ENCODE assay signal across 9 mouse cellular contexts in genomic region chr9:35163011-35163690, GRCm38 (mm10). TPM values are rescaled to one million over a fixed set of nuclear protein-coding genes. Genes with fewer than 3 reads are reported as not detected.
A peak's percentile ranks its signal among the peaks of the same experiment; 100 is the strongest.
DNase-seq lines count a peak whose midpoint lies in the region; ATAC-seq lines count a peak whose summit lies in the region.
"Had no signal": no experiment of that assay in that cellular context is flagged by ENCODE, and none has a peak within 500 bp of the region (broad histone marks: within the 10 kb centered on the region; RNA-seq: fewer than 3 reads in every experiment).

No protein-coding gene starts in this region.

- 94% methylated on average over 11 of the region's 11 CpGs for WGBS in embryonic facial prominence, embryonic 10.5 days
- 95% methylated on average over 11 of the region's 11 CpGs for WGBS in midbrain, embryonic 11.5 days
- 91% methylated on average over 11 of the region's 11 CpGs for WGBS in hindbrain, embryonic 12.5 days

- DNase-seq in left cerebral cortex, postnatal 4 days: peak; percentile 92
- DNase-seq in left cerebral cortex, adult 9 months (ENCODE audit: low spot score in 2 of 2): no peak
- peak; percentile 76 for DNase-seq in brain, adult 2 months (ENCODE audit: low read depth, low spot score)
- DNase-seq in cerebellum, postnatal 14 days: peak; percentile 92 to 98
- peak; percentile 26 to 62 for DNase-seq in kidney, postnatal 25 days
- DNase-seq in embryonic facial prominence, embryonic 10.5 days (ENCODE audit: low spot score): no peak
- no peak for DNase-seq in midbrain, embryonic 11.5 days (ENCODE audit: low spot score, missing footprints)

- H3K9ac ChIP-seq in midbrain, embryonic 11.5 days (ENCODE audit: low read length): no peak overlapping the region
- no peak overlapping the region for H3K9ac ChIP-seq in hindbrain, embryonic 12.5 days

- peaks cover 19% of the 10 kb centered on the region for H3K36me3 ChIP-seq in embryonic facial prominence, embryonic 10.5 days (replicated peaks)
- no peaks in the 10 kb centered on the region for H3K36me3 ChIP-seq in midbrain, embryonic 11.5 days (ENCODE audit: control insufficient read depth, insufficient read depth, low read length)
- peaks cover 6% of the 10 kb centered on the region for H3K36me3 ChIP-seq in hindbrain, embryonic 12.5 days

- no peak overlapping the region for H3K4me3 ChIP-seq in embryonic facial prominence, embryonic 10.5 days
- H3K4me3 ChIP-seq in midbrain, embryonic 11.5 days (ENCODE audit: low read depth, low read length): no peak overlapping the region
- no peak overlapping the region for H3K4me3 ChIP-seq in hindbrain, embryonic 12.5 days
- H3K4me3 ChIP-seq: myocyte had no signal

- no peaks in the 10 kb centered on the region for H3K27me3 ChIP-seq in embryonic facial prominence, embryonic 10.5 days (replicated peaks; ENCODE audit: low read depth, poor library complexity, severe bottlenecking)
- H3K27me3 ChIP-seq in midbrain, embryonic 11.5 days (ENCODE audit: control insufficient read depth, insufficient read depth, low read length): no peaks in the 10 kb centered on the region
- H3K27me3 ChIP-seq in hindbrain, embryonic 12.5 days: no peaks in the 10 kb centered on the region

- H3K9me3 ChIP-seq in embryonic facial prominence, embryonic 10.5 days: no peaks in the 10 kb centered on the region
- H3K9me3 ChIP-seq in midbrain, embryonic 11.5 days (ENCODE audit: control insufficient read depth, low read length): no peaks in the 10 kb centered on the region
- H3K9me3 ChIP-seq in hindbrain, embryonic 12.5 days (replicated peaks): no peaks in the 10 kb centered on the region

- H3K4me2 ChIP-seq in midbrain, embryonic 11.5 days: no peak overlapping the region
- H3K4me2 ChIP-seq in hindbrain, embryonic 12.5 days (replicated peaks): no peak overlapping the region

- peaks cover 31% of the 10 kb centered on the region for H3K4me1 ChIP-seq in embryonic facial prominence, embryonic 10.5 days
- H3K4me1 ChIP-seq in midbrain, embryonic 11.5 days (ENCODE audit: control insufficient read depth, insufficient read depth, low read length): peaks cover 13% of the 10 kb centered on the region
- H3K4me1 ChIP-seq in hindbrain, embryonic 12.5 days: peaks cover 9% of the 10 kb centered on the region

- intact Hi-C loops in left cerebral cortex, postnatal 4 days (cut with DNase I): no loop called here

- ATAC-seq in midbrain, embryonic 11.5 days (ENCODE audit: low FRiP score): no peak
- no peak for ATAC-seq in hindbrain, embryonic 12.5 days (ENCODE audit: low FRiP score)

- no peak overlapping the region for H3K27ac ChIP-seq in embryonic facial prominence, embryonic 10.5 days (replicated peaks)
- H3K27ac ChIP-seq in midbrain, embryonic 11.5 days (ENCODE audit: low read depth, low read length): no peak overlapping the region
- no peak overlapping the region for H3K27ac ChIP-seq in hindbrain, embryonic 12.5 days

RNA-seq across cellular contexts. Expression of gene Dcps, which starts 12.7 kb away (rescaled TPM):
- 10 to 100 TPM; 25.9 to 27.2 TPM for total RNA-seq in left cerebral cortex, postnatal 4 days (2021)
- polyA plus RNA-seq in embryonic facial prominence, embryonic 10.5 days (2016; fragmentation: Nextera tagmentation; extraction: Ambion mirVana): 93.5 and 95.6 TPM in 2 replicates
- polyA plus RNA-seq in midbrain, embryonic 11.5 days (2014; fragmentation: Nextera tagmentation; extraction: Ambion mirVana): 96.8 and 98.0 TPM in 2 replicates
- 73.1 and 73.8 TPM in 2 replicates for polyA plus RNA-seq in hindbrain, embryonic 12.5 days (2016; fragmentation: Nextera tagmentation; extraction: Ambion mirVana)

RNA-seq across cellular contexts. Expression of gene Srpr, which starts 36.8 kb away (rescaled TPM):
- 10 to 100 TPM; 39.0 to 40.4 TPM for total RNA-seq in left cerebral cortex, postnatal 4 days (2021)
- polyA plus RNA-seq in embryonic facial prominence, embryonic 10.5 days (2016; fragmentation: Nextera tagmentation; extraction: Ambion mirVana): 84.6 and 86.8 TPM in 2 replicates
- polyA plus RNA-seq in midbrain, embryonic 11.5 days (2014; fragmentation: Nextera tagmentation; extraction: Ambion mirVana): 95.7 and 96.9 TPM in 2 replicates
- 90.6 and 94.2 TPM in 2 replicates for polyA plus RNA-seq in hindbrain, embryonic 12.5 days (2016; fragmentation: Nextera tagmentation; extraction: Ambion mirVana)

RNA-seq across cellular contexts. Expression of gene Tirap, which starts 36.9 kb away (rescaled TPM):
- 1 to 10 TPM; 3.3 to 3.6 TPM for total RNA-seq in left cerebral cortex, postnatal 4 days (2021)
- polyA plus RNA-seq in embryonic facial prominence, embryonic 10.5 days (2016; fragmentation: Nextera tagmentation; extraction: Ambion mirVana): 20.3 and 21.8 TPM in 2 replicates
- polyA plus RNA-seq in midbrain, embryonic 11.5 days (2014; fragmentation: Nextera tagmentation; extraction: Ambion mirVana): 14.1 and 14.6 TPM in 2 replicates
- polyA plus RNA-seq in hindbrain, embryonic 12.5 days (2016; fragmentation: Nextera tagmentation; extraction: Ambion mirVana): 11.9 and 13.4 TPM in 2 replicates

RNA-seq across cellular contexts. Expression of gene St3gal4, which starts 44.1 kb away (rescaled TPM):
- 10 to 100 TPM; 19.0 to 22.6 TPM for total RNA-seq in left cerebral cortex, postnatal 4 days (2021)
- polyA plus RNA-seq in embryonic facial prominence, embryonic 10.5 days (2016; fragmentation: Nextera tagmentation; extraction: Ambion mirVana): 18.2 and 18.7 TPM in 2 replicates
- polyA plus RNA-seq in midbrain, embryonic 11.5 days (2014; fragmentation: Nextera tagmentation; extraction: Ambion mirVana): 10.7 and 11.0 TPM in 2 replicates
- polyA plus RNA-seq in hindbrain, embryonic 12.5 days (2016; fragmentation: Nextera tagmentation; extraction: Ambion mirVana): 15.6 and 18.5 TPM in 2 replicates

RNA-seq across cellular contexts. Expression of gene Foxred1, which starts 47.7 kb away (rescaled TPM):
- total RNA-seq in left cerebral cortex, postnatal 4 days (2021): 10 to 100 TPM; 31.9 to 34.9 TPM
- 51.4 and 57.5 TPM in 2 replicates for polyA plus RNA-seq in embryonic facial prominence, embryonic 10.5 days (2016; fragmentation: Nextera tagmentation; extraction: Ambion mirVana)
- 29.9 and 31.5 TPM in 2 replicates for polyA plus RNA-seq in midbrain, embryonic 11.5 days (2014; fragmentation: Nextera tagmentation; extraction: Ambion mirVana)
- 45.7 and 50.4 TPM in 2 replicates for polyA plus RNA-seq in hindbrain, embryonic 12.5 days (2016; fragmentation: Nextera tagmentation; extraction: Ambion mirVana)

Comparison
In these comparisons a context has a peak if more than half of its experiments do, and no peak if none do; other contexts are left out.
1. DNase-seq: peak in left cerebral cortex, postnatal 4 days (single experiment), brain, adult 2 months (single experiment), cerebellum, postnatal 14 days (2 of 2) and kidney, postnatal 25 days (2 of 2); none in left cerebral cortex, adult 9 months (0 of 2), embryonic facial prominence, embryonic 10.5 days (single experiment) and midbrain, embryonic 11.5 days (single experiment).